Mouse (Mus musculus) hindbrain, embryonic 16.5 days (tissue): ENCODE measurements around the gene Ckb. TPM values are rescaled to one million over a fixed set of nuclear protein-coding genes. Genes with fewer than 3 reads are reported as not detected.

Experiments used
- ATAC-seq: fragments of 200-750 bp; cut with Nextera tagmentation; 2 replicates; pipeline ENCODE4 v1.8.0; 2017; ENCODE audit warnings: moderate TSS enrichment, moderate library complexity
- H3K27ac ChIP-seq: fragments of 300-500 bp; sonication (generic); 2 replicates; pipeline ENCODE4 v1.5.1; 2014; ENCODE audit warnings: low read depth, mild to moderate bottlenecking, control low read depth, low read length, moderate library complexity
- H3K27me3 ChIP-seq: fragments of 300-500 bp; sonication (generic); replicated peaks from 2 replicates; pipeline ENCODE4 v1.6.1; 2014; ENCODE audit warnings: low read length; ENCODE audit not compliant: control insufficient read depth, insufficient read depth
- H3K36me3 ChIP-seq: fragments of 300-500 bp; sonication (generic); 2 replicates; pipeline ENCODE4 v1.6.1; 2014; ENCODE audit warnings: mild to moderate bottlenecking, low read length, moderate library complexity, mixed read lengths; ENCODE audit not compliant: control insufficient read depth, insufficient read depth
- H3K4me1 ChIP-seq: fragments of 300-500 bp; sonication (generic); 2 replicates; pipeline ENCODE4 v1.6.1; 2014; ENCODE audit warnings: low read depth, low read length; ENCODE audit not compliant: control insufficient read depth, insufficient read depth
- H3K4me2 ChIP-seq: fragments of 300-500 bp; sonication (generic); 2 replicates; pipeline ENCODE4 v1.6.1; 2014; ENCODE audit warnings: mild to moderate bottlenecking, low read length, control low read depth, moderate library complexity
- H3K4me3 ChIP-seq: fragments of 300-500 bp; sonication (generic); 2 replicates; pipeline ENCODE4 v1.5.1; 2014; ENCODE audit warnings: mild to moderate bottlenecking, low read length, control low read depth, moderate library complexity
- H3K9ac ChIP-seq: fragments of 300-500 bp; sonication (generic); 2 replicates; pipeline ENCODE4 v1.6.1; 2014; ENCODE audit warnings: low read depth, mild to moderate bottlenecking, control low read depth, low read length, moderate library complexity
- H3K9me3 ChIP-seq: fragments of 300-500 bp; sonication (generic); 2 replicates; pipeline ENCODE4 v1.6.1; 2014; ENCODE audit warnings: mild to moderate bottlenecking, low read length, moderate library complexity; ENCODE audit not compliant: control insufficient read depth
- WGBS: fragments of 180-500 bp; shearing (Covaris S2); extraction: QIAGEN DNeasy Blood & Tissue Kit; methylation state at CpG from one replicate; pipeline ENCODE4 v1.1.7; 2014; 5-methylcytosine and 5-hydroxymethylcytosine counted together
- polyA plus RNA-seq: library from polyadenylated mRNA; unstranded; fragments of >200 nt; fragmentation: Nextera tagmentation; extraction: Ambion mirVana; gene quantifications from 2 replicates; pipeline ENCODE4 v1.2.1, GENCODE M21; 2015

Gene Ckb
- polyA plus RNA-seq, 1 experiment from 2014 or later, result 2,238 TPM

DNA sequence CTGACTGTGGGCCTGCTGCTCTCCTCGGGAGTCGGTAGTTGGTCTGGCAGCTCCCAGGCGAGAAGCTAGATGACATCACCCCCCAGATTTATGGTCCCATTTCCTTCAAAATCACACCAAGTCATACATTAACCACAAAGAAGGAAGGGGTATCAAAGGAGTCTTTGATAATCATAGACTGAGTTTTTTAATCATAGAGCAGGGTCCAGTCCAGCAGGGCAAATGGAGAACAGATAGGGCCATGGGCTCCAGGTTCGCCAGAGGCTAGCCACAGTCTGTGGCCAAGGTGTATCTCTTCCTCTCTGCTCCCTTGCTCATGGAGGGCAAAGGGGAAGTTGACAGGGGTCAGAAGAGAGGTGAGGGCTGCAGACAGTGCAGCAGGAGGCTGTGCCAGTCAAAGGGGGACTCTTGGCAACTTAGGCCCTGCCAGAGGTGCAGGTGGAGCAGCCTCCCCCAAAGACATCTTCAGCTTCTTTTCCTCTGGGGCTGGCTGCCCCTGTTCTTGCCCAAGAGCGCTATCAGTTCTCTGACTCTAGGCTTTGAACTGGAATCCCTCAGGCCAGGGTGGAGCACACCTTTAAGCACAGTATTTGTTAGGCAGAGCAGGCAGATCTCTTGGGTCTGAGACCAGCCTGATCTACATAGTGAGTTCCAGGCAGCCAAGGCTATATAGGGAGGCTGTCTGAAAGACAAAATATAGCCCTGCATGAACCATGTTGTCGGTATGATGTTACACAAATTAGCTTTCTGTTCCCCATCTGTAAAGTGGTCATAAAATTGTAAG lies 3.9 kb upstream of the Ckb start:
- Histone ChIP-seq H3K36me3 (no peaks in the 10 kb centered on the region), H3K4me1 (peaks cover 25% of the 10 kb centered on the region), H3K9ac (no peak overlapping the region), H3K4me3 (no peak overlapping the region), H3K4me2 (no peak overlapping the region), H3K27ac (no peak overlapping the region), H3K9me3 (no peaks in the 10 kb centered on the region), H3K27me3 (peaks cover 2% of the 10 kb centered on the region; the same call in 1 of the 2 replicates)
- WGBS, result 88% methylated on average over 6 of the region's 6 CpGs
- no peak for ATAC-seq

DNA sequence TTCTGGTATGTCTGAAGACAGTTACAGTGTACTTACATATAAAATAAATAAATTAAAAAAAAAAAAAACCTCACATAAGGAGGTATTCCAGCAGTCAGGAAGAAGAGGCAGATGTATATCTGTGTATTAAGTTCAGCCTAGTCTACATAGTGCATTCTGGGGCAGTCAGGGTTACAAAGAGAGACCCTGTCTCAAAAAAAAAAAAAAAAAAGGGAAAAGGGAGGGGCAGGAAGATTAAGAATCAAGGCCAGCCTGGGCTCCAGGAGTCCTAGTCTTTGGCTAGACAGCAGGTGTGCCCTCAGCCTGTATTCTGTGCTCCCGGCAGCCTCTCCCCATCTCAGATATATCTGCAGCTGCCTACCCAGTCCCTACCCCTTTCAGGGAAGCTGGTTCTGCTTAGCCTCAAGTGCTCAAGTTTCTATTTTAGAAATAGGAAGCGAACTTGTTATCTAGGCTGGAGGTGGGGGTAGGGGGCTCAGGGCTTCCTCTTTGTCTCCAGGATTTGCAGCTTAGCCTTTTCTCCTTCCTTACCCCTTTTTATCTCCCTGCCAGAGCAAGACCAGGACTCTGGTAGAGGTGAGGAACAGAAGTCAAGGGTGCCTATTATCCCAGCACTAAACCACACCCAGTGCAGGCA lies 2.8 kb upstream of the Ckb start:
- Histone ChIP-seq H3K4me2 (no peak overlapping the region), H3K4me3 (no peak overlapping the region)
- 67% methylated on average over 2 of the region's 2 CpGs for WGBS

GRCm38 (mm10) chr12:111672581-111672980 lies 443 bp upstream of the Ckb start:
- H3K36me3 ChIP-seq, result no peaks in the 10 kb centered on the region
- 8% methylated on average over 12 of the region's 12 CpGs for WGBS
- peak overlapping the region; percentile 91 for H3K4me3 ChIP-seq
- peaks cover 2% of the 10 kb centered on the region; the same call in 1 of the 2 replicates for H3K27me3 ChIP-seq
- peak overlapping the region; percentile 98 for H3K9ac ChIP-seq
- peaks cover 35% of the 10 kb centered on the region for H3K4me1 ChIP-seq
- no peaks in the 10 kb centered on the region for H3K9me3 ChIP-seq
- peak overlapping the region; percentile 95 for H3K27ac ChIP-seq
- no peak; the same call in 1 of the 2 replicates for ATAC-seq
- H3K4me2 ChIP-seq, result peak overlapping the region; percentile 92

More for the DNA sequence above, 2.8 kb upstream of the Ckb start:
- no peak overlapping the region for H3K9ac ChIP-seq
- H3K27ac ChIP-seq, result no peak overlapping the region
- H3K36me3 ChIP-seq, result no peaks in the 10 kb centered on the region
- H3K4me1 ChIP-seq, result peaks cover 27% of the 10 kb centered on the region
- H3K9me3 ChIP-seq, result no peaks in the 10 kb centered on the region
- peaks cover 2% of the 10 kb centered on the region; the same call in 1 of the 2 replicates for H3K27me3 ChIP-seq
- no peak for ATAC-seq

GRCm38 (mm10) chr12:111671431-111671902 lies 671 bp downstream of the Ckb start:
- Histone ChIP-seq H3K4me2 (peak overlapping the region; percentile 92), H3K27ac (peak overlapping the region; percentile 95), H3K9me3 (no peaks in the 10 kb centered on the region), H3K36me3 (no peaks in the 10 kb centered on the region), H3K4me1 (peaks cover 29% of the 10 kb centered on the region), H3K4me3 (peak overlapping the region; percentile 91), H3K9ac (peak overlapping the region; percentile 98), H3K27me3 (peaks cover 2% of the 10 kb centered on the region; the same call in 1 of the 2 replicates)
- under 1% methylated on average over 34 of the region's 34 CpGs for WGBS
- ATAC-seq, result peak; percentile 59

- no peaks in the 10 kb centered on the region for H3K36me3 ChIP-seq
- H3K4me3 ChIP-seq, result peak overlapping the region; percentile 91
- no peaks in the 10 kb centered on the region for H3K9me3 ChIP-seq
- no peak; the same call in 1 of the 2 replicates for ATAC-seq
- H3K27ac ChIP-seq, result peak overlapping the region; percentile 95
- under 1% methylated on average over 35 of the region's 35 CpGs for whole genome bisulfite sequencing
- H3K4me1 ChIP-seq, result peaks cover 29% of the 10 kb centered on the region
- peak overlapping the region; percentile 98 for H3K9ac ChIP-seq
- peak overlapping the region; percentile 92 for H3K4me2 ChIP-seq
- peaks cover 2% of the 10 kb centered on the region; the same call in 1 of the 2 replicates for H3K27me3 ChIP-seq
Measured at GRCm38 (mm10) chr12:111670976-111671375, 1.2 kb downstream of the Ckb start.

GRCm38 (mm10) chr12:111670371-111670971 lies 1.7 kb downstream of the Ckb start:
- peak; percentile 3; the same call in 1 of the 2 replicates for ATAC-seq
- peaks cover 29% of the 10 kb centered on the region for H3K4me1 ChIP-seq
- H3K27ac ChIP-seq, result peak overlapping the region; percentile 95
- no peaks in the 10 kb centered on the region for H3K9me3 ChIP-seq
- no peaks in the 10 kb centered on the region; the same call in 1 of the 2 replicates for H3K27me3 ChIP-seq
- H3K9ac ChIP-seq, result peak overlapping the region; percentile 98
- WGBS, result 3% methylated on average over 23 of the region's 29 CpGs
- H3K4me3 ChIP-seq, result peak overlapping the region; percentile 91
- H3K4me2 ChIP-seq, result peak overlapping the region; percentile 92
- H3K36me3 ChIP-seq, result no peaks in the 10 kb centered on the region

DNA sequence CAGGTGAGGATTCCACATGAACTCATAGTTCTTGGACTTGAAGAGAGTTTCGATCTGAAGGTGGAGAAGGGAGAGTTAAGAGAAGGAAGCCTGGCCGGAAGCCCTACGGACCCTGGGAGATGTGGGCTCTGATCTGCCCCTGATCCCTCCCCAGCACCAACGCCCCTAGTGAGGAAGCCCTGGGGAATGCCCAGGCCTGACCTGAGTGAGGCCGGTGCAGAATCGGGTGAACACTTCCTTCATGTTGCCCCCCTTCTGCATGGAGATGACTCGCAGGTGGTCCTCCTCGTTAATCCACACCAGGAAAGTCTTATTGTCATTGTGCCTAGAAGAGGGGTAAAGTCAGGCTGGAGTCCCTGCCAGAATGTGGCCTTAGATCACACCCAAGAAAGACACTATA lies 2.2 kb downstream of the Ckb start:
- peak overlapping the region; percentile 98 for H3K9ac ChIP-seq
- H3K36me3 ChIP-seq, result no peaks in the 10 kb centered on the region
- H3K9me3 ChIP-seq, result no peaks in the 10 kb centered on the region
- peak overlapping the region; percentile 88 for H3K27ac ChIP-seq
- H3K27me3 ChIP-seq, result no peaks in the 10 kb centered on the region; the same call in 1 of the 2 replicates
- H3K4me2 ChIP-seq, result peak overlapping the region; percentile 92
- WGBS, result 28% methylated on average over 8 of the region's 8 CpGs
- peaks cover 29% of the 10 kb centered on the region for H3K4me1 ChIP-seq
- ATAC-seq, result no peak
- peak overlapping the region; percentile 91 for H3K4me3 ChIP-seq

DNA sequence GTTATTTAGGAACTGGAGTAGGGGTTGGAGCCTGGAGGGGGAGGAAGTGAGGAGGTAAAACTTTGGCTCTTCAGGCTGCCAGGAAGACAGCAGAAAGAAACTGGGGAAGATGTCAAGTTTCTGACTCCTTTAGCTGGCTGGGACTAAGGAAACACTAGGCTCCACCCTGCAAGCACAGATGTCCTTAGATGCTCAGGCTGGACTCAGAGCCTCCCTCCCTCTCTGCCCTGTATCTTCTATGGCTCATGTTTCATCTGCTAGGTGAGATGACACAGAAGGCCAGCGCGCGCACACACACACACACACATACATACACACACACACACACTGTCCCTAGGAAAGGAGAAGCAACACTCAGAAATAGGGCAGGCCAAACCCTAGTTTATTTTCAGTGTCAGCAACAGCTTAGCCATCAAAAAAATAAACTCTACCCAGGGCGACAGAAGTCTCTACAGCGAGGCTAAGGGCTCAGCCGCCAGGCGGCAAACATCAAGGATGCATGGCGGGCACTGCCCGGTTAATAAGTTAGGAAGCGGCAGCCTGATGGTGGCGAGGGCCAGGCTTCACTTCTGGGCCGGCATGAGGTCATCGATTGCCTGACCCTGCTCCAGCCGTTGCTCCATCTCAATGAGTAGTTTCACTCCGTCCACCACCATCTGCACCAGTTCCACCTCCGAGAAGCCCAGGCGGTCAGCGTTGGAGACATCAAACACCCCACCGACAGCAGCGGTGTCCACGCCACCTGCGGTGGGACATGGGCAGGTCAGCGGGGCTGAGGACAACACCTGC lies 2.9 kb downstream of the Ckb start:
- Histone ChIP-seq H3K4me3 (peak overlapping the region; percentile 91), H3K27me3 (no peaks in the 10 kb centered on the region; the same call in 1 of the 2 replicates), H3K4me2 (peak overlapping the region; percentile 92), H3K4me1 (peaks cover 29% of the 10 kb centered on the region), H3K27ac (peak overlapping the region; percentile 88), H3K9me3 (no peaks in the 10 kb centered on the region), H3K9ac (peak overlapping the region; percentile 98), H3K36me3 (no peaks in the 10 kb centered on the region)
- 39% methylated on average over 23 of the region's 23 CpGs for WGBS
- ATAC-seq, result no peak
